In genomic region chr7:28488030-28488491, GRCm38 (mm10) we compare ENCODE assay signal across 10 mouse cellular contexts. TPM values are rescaled to one million over a fixed set of nuclear protein-coding genes. Genes with fewer than 3 reads are reported as not detected.
DNase-seq lines count a peak whose midpoint lies in the region; ATAC-seq lines count a peak whose summit lies in the region.
"Had no signal": no experiment of that assay in that cellular context is flagged by ENCODE, and none has a peak within 500 bp of the region (broad histone marks: within the 10 kb centered on the region; RNA-seq: fewer than 3 reads in every experiment).

No protein-coding gene starts in this region.

- no peaks in the 10 kb centered on the region for H3K36me3 ChIP-seq in liver, embryonic 11.5 days (ENCODE audit: control insufficient read depth, insufficient read depth, low read length)
- H3K36me3 ChIP-seq in neural tube, embryonic 13.5 days: no peaks in the 10 kb centered on the region

- H3K9ac ChIP-seq in liver, embryonic 11.5 days (ENCODE audit: low read depth, low read length): no peak overlapping the region
- H3K9ac ChIP-seq in neural tube, embryonic 13.5 days: peak overlapping the region; percentile 19; the same call in 1 of the 2 replicates

- WGBS in liver, embryonic 11.5 days: 9% methylated on average over 16 of the region's 16 CpGs
- WGBS in neural tube, embryonic 13.5 days: 4% methylated on average over 16 of the region's 16 CpGs

- peak; percentile 27 to 58 for DNase-seq in adrenal gland, adult (ENCODE audit: inconsistent age in 2 of 2, low spot score in 1 of 2)
- no peak for DNase-seq in adrenal gland, adult 18-20 months (ENCODE audit: low spot score in 2 of 2)
- peak; percentile 57 for DNase-seq in urinary bladder, postnatal 14 days (ENCODE audit: low spot score)
- DNase-seq in urinary bladder, postnatal 4 days (ENCODE audit: low spot score in 2 of 2): no peak
- DNase-seq in kidney, adult 18-20 months: peak; percentile 26
- DNase-seq in liver, embryonic 11.5 days (ENCODE audit: low spot score): no peak
- no peak for DNase-seq in spleen, postnatal 4 days (ENCODE audit: low spot score in 2 of 2)

- peak overlapping the region; percentile 23 for H3K4me3 ChIP-seq in liver, embryonic 11.5 days (ENCODE audit: low read depth, low read length)
- peak overlapping the region; percentile 18 for H3K4me3 ChIP-seq in neural tube, embryonic 13.5 days

- peaks cover 6% of the 10 kb centered on the region; the same call in 1 of the 2 replicates for H3K27me3 ChIP-seq in liver, embryonic 11.5 days (replicated peaks; ENCODE audit: control insufficient read depth, insufficient read depth, low read length)
- peaks cover 25% of the 10 kb centered on the region for H3K27me3 ChIP-seq in neural tube, embryonic 13.5 days

- ATAC-seq in liver, embryonic 11.5 days (replicated peaks; ENCODE audit: low FRiP score): no peak
- no peak for ATAC-seq in neural tube, embryonic 13.5 days (ENCODE audit: low read depth)

- H3K4me2 ChIP-seq in liver, embryonic 11.5 days: peak overlapping the region; percentile 48
- peak overlapping the region; percentile 49 for H3K4me2 ChIP-seq in neural tube, embryonic 13.5 days

- H3K4me1 ChIP-seq in liver, embryonic 11.5 days (replicated peaks; ENCODE audit: control insufficient read depth, insufficient read depth, low read length): no peaks in the 10 kb centered on the region
- H3K4me1 ChIP-seq in neural tube, embryonic 13.5 days (replicated peaks): peaks cover 9% of the 10 kb centered on the region

- H3K9me3 ChIP-seq in liver, embryonic 11.5 days (ENCODE audit: control insufficient read depth, low read length): no peaks in the 10 kb centered on the region
- H3K9me3 ChIP-seq in neural tube, embryonic 13.5 days: no peaks in the 10 kb centered on the region

- no peak overlapping the region for H3K27ac ChIP-seq in liver, embryonic 11.5 days (ENCODE audit: low read depth, low read length)
- no peak overlapping the region for H3K27ac ChIP-seq in neural tube, embryonic 13.5 days (replicated peaks)

RNA-seq across cellular contexts. Expression of gene Ifnl2, which starts 22.2 kb away (rescaled TPM):
- total RNA-seq in adrenal gland, adult 18-20 months (2021): not detected
- polyA plus RNA-seq in liver, embryonic 11.5 days (2014; fragmentation: Nextera tagmentation; extraction: Ambion mirVana): not detected in 2 replicates
- polyA plus RNA-seq in neural tube, embryonic 13.5 days (2015; fragmentation: Nextera tagmentation; extraction: Ambion mirVana): not detected in 2 replicates
- polyA plus RNA-seq: frontal cortex, adult 2 months; spleen, adult 2 months had no signal

RNA-seq across cellular contexts. Expression of gene Ifnl3, which starts 34.6 kb away (rescaled TPM):
- not detected for total RNA-seq in adrenal gland, adult 18-20 months (2021)
- not detected in 2 replicates for polyA plus RNA-seq in liver, embryonic 11.5 days (2014; fragmentation: Nextera tagmentation; extraction: Ambion mirVana)
- polyA plus RNA-seq in neural tube, embryonic 13.5 days (2015; fragmentation: Nextera tagmentation; extraction: Ambion mirVana): not detected in 2 replicates
- polyA plus RNA-seq: frontal cortex, adult 2 months; spleen, adult 2 months had no signal

RNA-seq across cellular contexts. Expression of gene Lrfn1, which starts 36.3 kb away (rescaled TPM):
- 10 to 100 TPM; 10.7 to 13.1 TPM for total RNA-seq in adrenal gland, adult 18-20 months (2021)
- polyA plus RNA-seq in liver, embryonic 11.5 days (2014; fragmentation: Nextera tagmentation; extraction: Ambion mirVana): 1.7 TPM in 2 replicates
- 14.1 and 15.2 TPM in 2 replicates for polyA plus RNA-seq in neural tube, embryonic 13.5 days (2015; fragmentation: Nextera tagmentation; extraction: Ambion mirVana)

RNA-seq across cellular contexts. Expression of gene Gmfg, which starts 50.8 kb away (rescaled TPM):
- 1 to 10 TPM; 8.0 to 9.5 TPM for total RNA-seq in adrenal gland, adult 18-20 months (2021)
- 49.4 and 49.7 TPM in 2 replicates for polyA plus RNA-seq in liver, embryonic 11.5 days (2014; fragmentation: Nextera tagmentation; extraction: Ambion mirVana)
- polyA plus RNA-seq in neural tube, embryonic 13.5 days (2015; fragmentation: Nextera tagmentation; extraction: Ambion mirVana): 5.3 and 6.0 TPM in 2 replicates

RNA-seq across cellular contexts. Expression of gene Sycn, which starts 52.6 kb away (rescaled TPM):
- total RNA-seq in adrenal gland, adult 18-20 months (2021): not detected
- not detected in 2 replicates for polyA plus RNA-seq in liver, embryonic 11.5 days (2014; fragmentation: Nextera tagmentation; extraction: Ambion mirVana)
- not detected in 2 replicates for polyA plus RNA-seq in neural tube, embryonic 13.5 days (2015; fragmentation: Nextera tagmentation; extraction: Ambion mirVana)
- polyA plus RNA-seq: frontal cortex, adult 2 months had no signal

Comparison
In these comparisons a context has a peak if more than half of its experiments do, and no peak if none do; other contexts are left out.
1. DNase-seq: peak in adrenal gland, adult (2 of 2), urinary bladder, postnatal 14 days (single experiment) and kidney, adult 18-20 months (single experiment); none in adrenal gland, adult 18-20 months (0 of 2), urinary bladder, postnatal 4 days (0 of 2), liver, embryonic 11.5 days (single experiment) and spleen, postnatal 4 days (0 of 2).